Mouse (Mus musculus) frontal cortex, postnatal 36 days (tissue): ENCODE measurements around the gene Plxnc1.

Source experiments
- DNase-seq, 2 experiments: peaks; one replicate each; pipeline ENCODE4 v3.0.0; 2022; ENCODE audit warnings: low spot score in 2 of 2

The Plxnc1 gene

GRCm38 (mm10) chr10:94920526-94920925, 24.1 kb downstream of the Plxnc1 start:
- DNase-seq: no peak

- DNase-seq: no peak
Measured at GRCm38 (mm10) chr10:94919960-94920359, 24.7 kb downstream of the Plxnc1 start.

DNA sequence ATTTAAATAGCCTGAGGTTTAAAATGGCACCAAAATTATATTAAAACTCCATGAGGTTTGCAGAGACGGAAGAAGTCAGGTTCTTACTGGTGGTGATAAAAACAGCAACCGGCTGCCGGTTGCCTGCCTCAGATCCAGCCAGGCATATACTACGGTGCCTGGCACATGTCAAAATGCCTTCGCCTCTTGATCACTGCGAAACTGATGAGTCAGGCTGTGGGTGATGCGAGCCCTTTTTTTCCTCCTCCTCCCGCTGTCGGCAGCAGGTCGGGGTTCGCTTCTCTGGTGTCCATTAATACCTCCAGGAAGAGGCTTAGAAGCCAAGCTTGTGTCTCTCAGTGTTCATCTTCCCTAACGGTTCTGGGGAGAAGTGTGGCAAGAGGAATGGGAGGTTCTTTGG, 25.1 kb downstream of the Plxnc1 start:
- DNase-seq: peak; percentile 65 to 73

DNA sequence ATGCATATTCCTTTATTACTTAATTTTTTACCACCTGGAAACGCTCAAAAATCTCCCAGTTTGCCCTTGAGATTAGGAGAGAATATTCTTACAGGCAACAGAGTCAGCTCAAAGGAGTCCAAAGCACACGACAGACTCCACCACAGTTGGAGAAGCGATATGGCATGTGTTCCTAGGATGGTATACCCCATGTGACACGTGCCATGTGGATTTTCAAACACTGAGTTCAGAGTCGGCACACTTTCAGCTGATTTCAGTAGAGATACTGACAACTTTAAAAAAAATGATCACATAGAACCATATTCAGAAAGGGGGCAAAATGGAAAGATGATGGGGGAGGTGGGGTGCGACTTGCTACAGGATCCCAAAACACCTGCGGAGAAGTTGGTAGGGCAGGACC, 26.0 kb downstream of the Plxnc1 start:
- DNase-seq: no peak

DNA sequence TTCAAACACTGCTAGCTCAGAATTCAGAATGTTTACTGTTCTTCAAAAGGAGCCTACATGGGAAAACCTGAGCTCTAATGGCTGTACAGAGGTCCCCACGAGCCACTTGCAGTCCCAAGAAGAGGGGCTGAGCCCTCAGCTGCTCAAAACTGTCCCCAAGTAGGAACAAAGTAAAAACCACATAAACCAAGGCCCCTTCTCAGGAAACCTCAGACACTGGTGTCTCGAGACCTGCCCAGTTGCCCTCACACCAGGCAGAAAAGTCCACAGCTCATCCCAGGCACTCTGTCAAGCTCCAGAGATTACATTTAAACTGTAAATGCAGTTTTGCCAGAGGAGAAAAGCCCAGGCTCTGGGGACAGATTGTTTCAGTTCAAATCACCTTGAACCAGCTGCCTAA, 26.6 kb downstream of the Plxnc1 start:
- no peak for DNase-seq

DNA sequence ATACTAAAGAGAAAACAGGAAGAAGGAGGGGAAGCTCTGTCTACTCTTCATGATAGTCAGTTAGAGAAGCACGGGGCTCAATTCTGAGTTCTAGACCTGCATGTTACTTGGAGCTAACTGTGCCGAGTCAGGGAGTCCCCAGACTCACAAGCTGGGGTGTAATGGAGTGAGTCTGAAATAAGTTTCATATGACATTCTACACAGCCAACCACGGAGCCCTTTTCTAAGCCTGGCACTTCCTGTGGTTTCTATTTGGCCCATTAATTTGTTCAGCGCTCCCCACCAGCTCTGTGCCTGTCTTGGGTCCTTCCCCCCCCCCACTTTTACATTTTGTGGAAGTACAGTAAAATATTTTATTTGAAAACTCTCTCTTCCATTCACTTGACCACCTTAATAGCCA, 27.3 kb downstream of the Plxnc1 start:
- no peak for DNase-seq

DNA sequence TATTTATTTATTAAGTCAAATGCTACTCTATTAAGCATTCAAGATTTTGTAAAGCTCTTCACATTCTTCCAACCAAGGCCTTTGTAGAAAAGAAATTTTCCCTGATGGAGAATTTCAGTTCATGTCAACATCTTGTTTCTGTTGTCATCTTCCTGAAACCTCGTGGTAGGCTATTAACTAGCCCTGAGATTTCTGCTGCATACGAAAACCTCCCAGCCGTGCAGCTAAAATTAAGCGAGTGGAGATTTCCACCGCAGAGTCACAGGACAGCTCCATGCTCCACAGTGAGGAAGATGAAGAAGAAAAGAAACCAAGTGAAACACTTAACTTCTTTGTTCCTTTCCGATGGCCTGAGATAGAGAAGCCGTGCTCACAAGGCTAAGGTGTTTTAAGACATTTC, 28.0 kb downstream of the Plxnc1 start:
- DNase-seq: no peak

DNA sequence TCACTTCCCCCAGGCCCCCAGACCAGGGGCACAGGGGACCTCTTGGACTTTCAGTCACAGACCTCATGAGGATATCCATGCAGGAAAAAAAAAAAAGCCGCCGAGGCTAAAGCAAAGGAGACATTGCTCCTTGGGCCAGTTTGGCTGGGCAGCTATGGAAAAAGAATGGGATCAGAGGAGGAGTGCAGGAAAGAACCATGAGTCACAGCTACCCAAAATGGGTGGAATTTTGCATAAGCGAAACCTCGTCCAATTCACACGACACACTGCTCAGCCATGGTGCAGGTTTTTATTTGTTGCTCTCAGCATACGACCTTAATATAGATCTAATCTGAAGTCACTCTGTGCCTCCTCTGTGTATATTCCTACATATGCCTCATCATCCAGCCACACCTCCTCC, 28.9 kb downstream of the Plxnc1 start:
- DNase-seq: peak in 1 of 2 experiments; percentile 31

DNA sequence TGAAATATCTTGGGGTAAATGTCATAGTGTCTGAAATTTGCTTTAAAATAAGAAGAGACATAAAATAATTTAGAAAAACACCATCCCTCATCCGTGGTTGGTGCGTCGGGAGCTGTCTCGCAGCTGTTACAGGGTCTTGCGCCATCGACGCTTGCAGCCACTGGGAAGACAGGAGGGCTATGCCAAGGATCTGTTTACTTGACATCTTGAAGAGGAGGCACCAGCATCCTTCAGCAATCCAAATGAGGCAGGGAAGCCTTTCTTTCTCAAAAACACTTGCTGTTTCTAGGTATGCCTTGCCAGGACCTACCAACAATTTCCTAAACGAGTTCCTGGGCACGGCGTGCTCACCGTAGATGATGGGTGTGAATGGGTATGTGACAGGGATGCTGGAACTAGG, 30.6 kb downstream of the Plxnc1 start:
- DNase-seq: no peak

GRCm38 (mm10) chr10:94913336-94913739, 31.3 kb downstream of the Plxnc1 start:
- DNase-seq: no peak

DNA sequence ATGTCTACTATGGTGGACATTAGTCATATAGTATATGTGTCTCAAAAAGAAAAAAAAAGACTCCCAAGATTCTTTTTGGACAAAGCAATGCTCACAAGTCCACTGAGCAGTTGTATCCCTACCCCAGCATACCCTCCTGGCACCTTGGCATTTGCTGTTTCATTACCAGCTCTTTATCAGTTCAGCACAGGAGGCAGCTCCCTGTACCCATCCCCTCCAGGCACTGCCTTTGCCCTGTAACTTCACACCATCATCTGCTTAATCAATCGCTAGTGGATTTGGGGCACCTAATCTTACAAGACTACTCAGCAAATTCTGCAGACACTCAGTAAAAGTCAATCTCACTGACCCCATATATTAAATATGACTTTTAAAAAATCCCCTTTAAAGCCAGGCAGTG, 32.1 kb downstream of the Plxnc1 start:
- DNase-seq: no peak

GRCm38 (mm10) chr10:94911102-94911501, 33.5 kb downstream of the Plxnc1 start:
- DNase-seq: no peak

GRCm38 (mm10) chr10:94910570-94910969, 34.1 kb downstream of the Plxnc1 start:
- DNase-seq: no peak

GRCm38 (mm10) chr10:94909789-94910188, 34.8 kb downstream of the Plxnc1 start:
- no peak for DNase-seq

DNA sequence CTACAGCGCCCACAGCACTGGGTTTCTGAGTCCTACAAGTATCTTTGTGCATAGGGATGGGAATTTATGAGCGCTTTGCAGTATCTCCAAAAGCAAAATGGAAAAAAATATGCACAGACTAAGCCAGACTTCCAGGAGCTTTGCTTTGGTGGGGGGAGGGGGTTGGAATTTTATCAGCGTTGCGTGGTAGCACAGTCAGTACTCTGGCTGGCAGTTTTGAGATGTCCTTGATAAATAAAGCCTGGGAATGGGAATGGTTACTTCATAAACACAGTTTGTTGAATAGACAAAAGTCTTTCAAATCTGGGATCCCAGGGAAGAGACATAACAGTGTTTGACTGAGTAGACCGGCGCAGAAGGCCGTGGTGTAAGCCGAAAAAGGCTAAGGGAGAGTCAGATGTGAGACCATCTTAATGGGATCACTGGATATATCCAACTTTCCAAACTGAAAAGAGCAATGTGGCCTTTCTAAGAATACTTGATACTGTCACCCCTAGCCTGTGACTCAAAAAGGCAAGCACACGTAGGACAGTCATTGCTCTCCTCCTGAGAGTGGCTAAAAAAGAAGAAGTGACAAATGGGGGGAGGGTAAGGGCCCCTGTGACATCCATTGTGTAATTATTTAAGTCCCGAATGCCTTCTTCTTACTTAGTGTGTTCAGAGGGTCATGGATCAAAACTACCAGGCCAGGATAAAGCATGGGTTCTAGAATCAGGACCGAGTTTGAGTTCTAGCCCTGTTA, 35.5 kb downstream of the Plxnc1 start:
- DNase-seq: no peak

- peak; percentile 78 to 85 for DNase-seq
Measured at GRCm38 (mm10) chr10:94905689-94906473, 38.8 kb downstream of the Plxnc1 start.

DNA sequence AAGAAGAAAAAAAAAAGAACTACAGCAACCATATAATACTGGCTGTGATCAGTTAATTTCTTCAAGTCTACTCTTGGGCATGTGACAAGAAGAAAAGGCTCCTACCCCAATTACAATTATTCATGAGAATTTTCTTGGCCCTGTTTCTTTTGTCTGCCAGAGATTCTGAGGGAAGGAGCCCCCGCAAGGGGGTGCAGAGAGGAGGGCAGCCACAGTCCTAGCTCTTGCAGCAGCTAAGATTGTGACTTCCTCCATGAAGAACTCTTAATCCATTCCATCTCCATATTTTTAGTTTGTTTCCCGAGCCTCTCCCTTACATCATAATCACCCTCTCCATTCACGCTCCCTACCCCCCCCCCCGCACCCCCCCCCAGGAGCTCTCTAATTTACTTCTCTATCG, 39.4 kb downstream of the Plxnc1 start:
- DNase-seq: peak; percentile 49 to 52

- no peak for DNase-seq
Measured at GRCm38 (mm10) chr10:94896950-94897349, 47.7 kb downstream of the Plxnc1 start.

DNA sequence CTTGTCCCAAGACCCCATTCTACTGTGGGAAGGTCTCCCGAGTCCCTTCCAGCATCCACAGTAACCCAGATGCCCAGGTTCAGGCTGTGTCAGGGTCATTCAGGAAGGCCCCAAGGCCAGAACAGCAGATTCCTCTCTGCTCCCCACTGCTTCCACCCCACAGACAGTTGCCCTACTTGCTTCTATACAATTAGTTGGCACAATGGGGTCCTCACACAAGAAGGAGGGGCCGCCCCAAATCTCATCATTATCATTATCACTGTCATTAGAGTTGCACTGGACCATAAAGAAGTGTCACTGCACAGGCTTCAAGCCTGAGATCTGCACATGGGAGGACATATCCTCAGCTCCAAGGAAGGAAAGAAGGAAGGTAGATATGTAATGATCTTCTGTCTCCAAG, 48.3 kb downstream of the Plxnc1 start:
- no peak for DNase-seq

DNA sequence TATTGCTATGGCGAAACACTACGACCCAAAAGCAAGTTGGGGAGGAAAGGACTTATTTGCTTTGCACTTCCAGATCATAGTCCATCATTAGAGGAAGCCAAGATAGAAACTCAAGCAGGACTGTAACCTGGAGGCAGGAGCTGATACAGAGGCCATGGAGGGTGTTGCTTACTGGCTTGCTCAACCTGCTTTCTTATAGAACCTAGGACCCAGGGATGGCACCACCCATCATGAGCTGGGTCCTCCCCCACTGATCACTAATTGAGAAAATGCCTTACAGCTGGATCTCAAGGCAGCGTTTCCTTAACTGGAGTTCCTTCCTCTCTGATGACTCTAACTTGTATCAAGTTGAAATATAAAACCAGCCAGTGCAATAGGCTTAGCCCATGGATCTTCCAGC, 48.8 kb downstream of the Plxnc1 start:
- DNase-seq: no peak

- no peak for DNase-seq
Measured at GRCm38 (mm10) chr10:94889735-94890134, 54.9 kb downstream of the Plxnc1 start.

DNA sequence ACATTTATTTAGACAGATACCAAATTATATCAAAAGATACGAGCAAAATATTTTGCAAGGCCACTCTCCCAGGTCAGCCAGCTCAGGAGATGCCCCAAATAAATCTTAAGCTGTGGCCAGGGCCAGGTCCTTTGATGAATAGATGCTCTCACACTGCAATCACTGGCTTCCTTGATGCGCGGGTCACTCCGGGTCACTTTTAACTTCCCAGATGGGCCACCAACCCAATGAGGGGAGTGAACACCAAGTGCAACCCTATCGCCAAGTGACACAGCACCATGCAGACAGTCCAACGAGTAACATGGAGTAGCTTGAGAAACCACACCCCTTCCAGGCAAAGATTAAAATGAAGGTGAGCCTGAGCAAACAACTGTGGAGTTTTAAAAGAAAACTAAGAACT, 61.4 kb downstream of the Plxnc1 start:
- no peak for DNase-seq

DNA sequence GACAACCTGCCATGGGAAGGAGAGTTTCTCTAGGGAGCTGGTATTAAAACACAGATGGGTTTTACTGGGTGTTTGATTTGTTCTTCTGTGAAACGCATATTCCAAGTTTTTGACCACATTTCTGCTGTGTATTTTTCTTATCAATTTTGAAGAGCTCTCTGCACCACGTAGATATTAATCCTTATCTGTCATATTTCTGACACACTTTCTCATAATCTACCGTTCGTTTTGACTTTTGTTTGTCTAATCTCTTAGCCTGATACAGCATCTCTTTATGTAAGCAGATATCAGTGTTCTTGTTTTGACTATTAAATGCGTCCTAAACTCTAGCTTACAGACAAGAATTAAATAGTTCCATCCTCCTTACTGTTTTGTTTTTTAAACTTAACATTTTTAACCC, 73.1 kb downstream of the Plxnc1 start:
- DNase-seq: no peak
